Mouse (Mus musculus) hindbrain, embryonic 10.5 days (tissue): ENCODE data around the gene Napa. TPM values are rescaled to one million over a fixed set of nuclear protein-coding genes. Genes with fewer than 3 reads are reported as not detected.

Experiments used
- DNase-seq: peaks from one replicate; pipeline ENCODE4 v3.0.0-alpha.2; 2017; ENCODE audit warnings: low spot score
- H3K27ac ChIP-seq: fragments of 300-500 bp; sonication (generic); 2 replicates; pipeline ENCODE4 v1.5.1; 2016; ENCODE audit warnings: mild to moderate bottlenecking, moderate library complexity
- H3K27me3 ChIP-seq: fragments of 300-500 bp; sonication (generic); 2 replicates; pipeline ENCODE4 v1.6.1; 2016; ENCODE audit warnings: mild to moderate bottlenecking; ENCODE audit not compliant: poor library complexity, insufficient read depth, severe bottlenecking
- H3K36me3 ChIP-seq: fragments of 300-500 bp; sonication (generic); 2 replicates; pipeline ENCODE4 v1.6.1; 2016; ENCODE audit warnings: mild to moderate bottlenecking, moderate library complexity
- H3K4me1 ChIP-seq: fragments of 300-500 bp; sonication (generic); replicated peaks from 2 replicates; pipeline ENCODE4 v1.6.1; 2016; ENCODE audit warnings: mild to moderate bottlenecking
- H3K4me3 ChIP-seq: fragments of 300-500 bp; sonication (generic); 2 replicates; pipeline ENCODE4 v1.5.1; 2016; ENCODE audit warnings: mild to moderate bottlenecking, moderate library complexity
- H3K9me3 ChIP-seq: fragments of 300-500 bp; sonication (generic); 2 replicates; pipeline ENCODE4 v1.6.1; 2016; ENCODE audit warnings: mild to moderate bottlenecking, moderate library complexity
- WGBS: fragments of 180-500 bp; shearing (Covaris S2); methylation state at CpG from one replicate; pipeline ENCODE4 v1.1.7; 2016; 5-methylcytosine and 5-hydroxymethylcytosine counted together
- polyA plus RNA-seq: library from polyadenylated mRNA; unstranded; fragments of >200 nt; fragmentation: Nextera tagmentation; extraction: Ambion mirVana; gene quantifications from 2 replicates; pipeline ENCODE4 v1.2.1, GENCODE M21; 2016

Gene Napa
- 193 and 221 TPM in 2 replicates for polyA plus RNA-seq

- H3K27me3 ChIP-seq = peaks cover 5% of the 10 kb centered on the region; the same call in 1 of the 2 replicates
- WGBS = under 1% methylated on average over 68 of the region's 68 CpGs
- peaks cover 29% of the 10 kb centered on the region for H3K36me3 ChIP-seq
- peak within 1 kb of the TSS; percentile 85 for H3K4me3 ChIP-seq
- H3K9me3 ChIP-seq = no peaks in the 10 kb centered on the region
- peak within 1 kb of the TSS; percentile 95 for H3K27ac ChIP-seq
- H3K4me1 ChIP-seq = peaks cover 35% of the 10 kb centered on the region
- peak; percentile 99 for DNase-seq
These were observed at the start of gene Napa for GRCm38 (mm10) chr7:16098021-16099017. Gene Napa, plus strand, starts transcription at chr7:16098458.

- no peaks in the 10 kb centered on the region for H3K27me3 ChIP-seq
- no peak for DNase-seq
- peak overlapping the region; percentile 99 for H3K4me3 ChIP-seq
- H3K9me3 ChIP-seq = no peaks in the 10 kb centered on the region
- peaks cover 63% of the 10 kb centered on the region for H3K4me1 ChIP-seq
- no peaks in the 10 kb centered on the region for H3K36me3 ChIP-seq
- H3K27ac ChIP-seq = peak overlapping the region; percentile 100
- WGBS = 9% methylated on average over 36 of the region's 36 CpGs
These were observed 49.3 kb upstream of the Napa start for GRCm38 (mm10) chr7:16048675-16049575.

- WGBS = 82% methylated on average over 7 of the region's 7 CpGs
- H3K4me1 ChIP-seq = peaks cover 57% of the 10 kb centered on the region
- peak overlapping the region; percentile 99 for H3K4me3 ChIP-seq
- no peaks in the 10 kb centered on the region for H3K9me3 ChIP-seq
- H3K27ac ChIP-seq = 0 out of 2 replicates have a peak overlapping the region, but pooled peaks have one; percentile 100
- DNase-seq = no peak
- H3K36me3 ChIP-seq = no peaks in the 10 kb centered on the region
- no peaks in the 10 kb centered on the region for H3K27me3 ChIP-seq
These were observed 48.7 kb upstream of the Napa start for GRCm38 (mm10) chr7:16049576-16049915.

- Histone ChIP-seq H3K4me1 (peaks cover 46% of the 10 kb centered on the region), H3K36me3 (no peaks in the 10 kb centered on the region), H3K9me3 (no peaks in the 10 kb centered on the region), H3K27ac (no peak overlapping the region), H3K27me3 (no peaks in the 10 kb centered on the region), H3K4me3 (no peak overlapping the region; the same call in 1 of the 2 replicates)
- DNase-seq = no peak
- 91% methylated on average over 3 of the region's 3 CpGs for WGBS
These were observed 47.7 kb upstream of the Napa start for GRCm38 (mm10) chr7:16050600-16050999.

GRCm38 (mm10) chr7:16051883-16052595 is 46.2 kb upstream of the Napa start:
- 8% methylated on average over 19 of the region's 19 CpGs for WGBS
- H3K4me3 ChIP-seq = peak overlapping the region; percentile 59
- peak; percentile 82 for DNase-seq
- H3K27me3 ChIP-seq = no peaks in the 10 kb centered on the region
- no peaks in the 10 kb centered on the region for H3K36me3 ChIP-seq
- peaks cover 33% of the 10 kb centered on the region for H3K4me1 ChIP-seq
- H3K27ac ChIP-seq = peak overlapping the region; percentile 86
- H3K9me3 ChIP-seq = no peaks in the 10 kb centered on the region

- DNase-seq = peak; percentile 96
- WGBS = 0% methylated on average over 24 of the region's 24 CpGs
- Histone ChIP-seq H3K27me3 (no peaks in the 10 kb centered on the region), H3K36me3 (no peaks in the 10 kb centered on the region), H3K4me3 (peak overlapping the region; percentile 59), H3K27ac (peak overlapping the region; percentile 86), H3K9me3 (no peaks in the 10 kb centered on the region), H3K4me1 (peaks cover 33% of the 10 kb centered on the region)
These were observed 45.6 kb upstream of the Napa start for GRCm38 (mm10) chr7:16052684-16053083.

DNA sequence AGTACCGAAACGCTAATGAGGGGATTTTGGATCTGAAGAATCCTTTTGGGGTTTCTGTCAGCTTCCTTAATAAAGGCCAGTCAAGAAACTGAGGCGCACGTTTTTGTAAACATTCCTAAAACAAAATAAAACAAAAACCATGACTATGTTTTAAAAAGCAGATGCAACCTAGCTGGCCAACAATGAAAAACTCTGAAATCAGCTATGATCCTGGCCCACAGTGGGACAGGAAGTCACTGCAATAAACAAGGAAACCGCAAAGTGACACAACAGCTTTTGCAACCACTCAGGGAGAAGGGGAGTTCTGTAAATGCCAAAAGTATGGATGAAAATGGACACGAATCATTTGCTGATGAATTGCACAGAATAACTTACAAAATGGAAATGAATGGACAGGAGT is 45.2 kb upstream of the Napa start:
- H3K27me3 ChIP-seq = no peaks in the 10 kb centered on the region
- H3K4me3 ChIP-seq = peak overlapping the region; percentile 59
- no peak for DNase-seq
- peak overlapping the region; percentile 86; the same call in 1 of the 2 replicates for H3K27ac ChIP-seq
- no peaks in the 10 kb centered on the region for H3K36me3 ChIP-seq
- 19% methylated on average over 6 of the region's 6 CpGs for WGBS
- H3K4me1 ChIP-seq = peaks cover 33% of the 10 kb centered on the region
- H3K9me3 ChIP-seq = no peaks in the 10 kb centered on the region

DNA sequence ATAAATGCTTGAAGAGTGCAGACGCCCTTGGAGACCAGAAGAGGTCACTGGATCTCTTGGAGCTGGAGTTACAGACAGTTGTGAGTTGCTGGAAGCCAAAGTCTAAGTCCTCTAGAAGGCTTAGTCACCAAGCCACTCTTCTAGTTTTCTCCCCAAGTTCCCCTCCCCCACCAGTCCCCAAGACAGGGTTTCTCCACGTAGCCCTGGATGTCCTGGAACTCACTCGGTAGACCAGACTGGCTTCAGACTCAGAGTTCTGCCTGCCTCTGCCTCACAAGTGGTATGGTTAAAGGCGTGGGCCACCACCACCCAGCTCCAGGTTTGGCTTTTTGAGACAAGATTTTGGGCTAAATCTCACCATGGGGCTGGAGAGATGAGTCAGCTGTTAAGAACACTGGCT is 43.3 kb upstream of the Napa start:
- Histone ChIP-seq H3K9me3 (no peaks in the 10 kb centered on the region), H3K27me3 (peaks cover 8% of the 10 kb centered on the region; the same call in 1 of the 2 replicates), H3K36me3 (no peaks in the 10 kb centered on the region), H3K27ac (no peak overlapping the region), H3K4me1 (peaks cover 21% of the 10 kb centered on the region), H3K4me3 (no peak overlapping the region)
- no peak for DNase-seq
- WGBS = 54% methylated on average over 4 of the region's 4 CpGs

DNA sequence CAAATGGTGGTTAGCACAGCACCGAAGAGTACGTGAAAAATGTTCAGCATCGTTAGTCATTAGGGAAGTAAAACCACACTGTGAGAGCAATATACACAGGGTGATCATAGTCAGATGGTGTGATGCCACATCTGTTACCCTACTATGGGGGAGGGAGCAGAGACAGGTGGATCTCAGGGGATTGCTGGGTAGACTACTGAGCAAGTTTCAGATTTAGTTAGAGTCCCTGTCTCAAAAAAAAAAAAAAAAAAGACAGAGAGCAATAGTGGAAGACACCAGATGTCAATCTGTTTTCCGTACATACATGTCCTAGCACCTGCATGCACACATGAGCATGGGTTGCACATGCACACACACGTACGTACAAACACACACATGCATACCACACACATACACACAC is 42.6 kb upstream of the Napa start:
- Histone ChIP-seq H3K36me3 (no peaks in the 10 kb centered on the region), H3K4me1 (peaks cover 14% of the 10 kb centered on the region), H3K27ac (no peak overlapping the region), H3K27me3 (peaks cover 14% of the 10 kb centered on the region; the same call in 1 of the 2 replicates), H3K4me3 (no peak overlapping the region), H3K9me3 (no peaks in the 10 kb centered on the region)
- WGBS = 91% methylated on average over 6 of the region's 6 CpGs
- DNase-seq = no peak

GRCm38 (mm10) chr7:16056459-16057135 is 41.7 kb upstream of the Napa start:
- no peaks in the 10 kb centered on the region for H3K36me3 ChIP-seq
- H3K9me3 ChIP-seq = peaks cover 9% of the 10 kb centered on the region
- DNase-seq = no peak
- no peak overlapping the region for H3K4me3 ChIP-seq
- peaks cover 23% of the 10 kb centered on the region for H3K27me3 ChIP-seq
- H3K4me1 ChIP-seq = peaks cover 13% of the 10 kb centered on the region
- WGBS = 33% methylated on average over 5 of the region's 5 CpGs
- no peak overlapping the region for H3K27ac ChIP-seq

DNA sequence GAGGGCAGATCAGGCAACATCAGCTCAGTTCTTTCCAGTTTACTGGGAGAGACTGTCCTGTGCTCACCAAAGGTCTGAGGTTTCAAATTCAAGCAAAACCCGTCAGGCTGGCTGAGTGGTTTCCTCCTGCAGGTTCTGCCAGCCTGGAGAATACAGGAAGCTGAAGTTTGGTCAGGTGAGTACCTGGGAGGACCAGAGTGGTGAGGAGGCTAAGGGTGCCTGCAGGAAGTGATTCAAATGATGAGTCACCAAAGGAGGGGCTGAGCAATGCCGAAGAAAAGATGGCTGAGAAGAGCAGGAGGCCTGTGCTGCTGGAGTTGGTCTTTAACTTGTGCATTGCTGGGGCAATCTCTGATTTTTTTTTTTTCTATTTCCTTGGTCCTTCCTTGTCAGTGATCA is 41.1 kb upstream of the Napa start:
- no peak overlapping the region for H3K4me3 ChIP-seq
- peaks cover 14% of the 10 kb centered on the region for H3K9me3 ChIP-seq
- no peaks in the 10 kb centered on the region for H3K36me3 ChIP-seq
- peaks cover 28% of the 10 kb centered on the region for H3K27me3 ChIP-seq
- DNase-seq = no peak
- 64% methylated on average over 2 of the region's 2 CpGs for WGBS
- no peak overlapping the region for H3K27ac ChIP-seq
- H3K4me1 ChIP-seq = peaks cover 7% of the 10 kb centered on the region
